Mouse (Mus musculus) retina, adult 2 months (tissue): ENCODE measurements around the gene Rhof.
"Not testable (repeated sequence)": the region's sequence is repeated elsewhere in the genome, so short reads cannot be mapped to it uniquely, and the experiment has no call there.

ENCODE experiments used
- DNase-seq: peaks from one replicate; pipeline ENCODE4 v3.0.0-alpha.2; 2012; ENCODE audit warnings: low read depth, low spot score

The Rhof gene

GRCm38 (mm10) chr5:123068115-123068514 is 64.4 kb downstream of the Rhof start, which contains the start of gene Tmem120b:
Gene Tmem120b (plus strand): TSS chr5:123068415.
- DNase-seq: no peak

DNA sequence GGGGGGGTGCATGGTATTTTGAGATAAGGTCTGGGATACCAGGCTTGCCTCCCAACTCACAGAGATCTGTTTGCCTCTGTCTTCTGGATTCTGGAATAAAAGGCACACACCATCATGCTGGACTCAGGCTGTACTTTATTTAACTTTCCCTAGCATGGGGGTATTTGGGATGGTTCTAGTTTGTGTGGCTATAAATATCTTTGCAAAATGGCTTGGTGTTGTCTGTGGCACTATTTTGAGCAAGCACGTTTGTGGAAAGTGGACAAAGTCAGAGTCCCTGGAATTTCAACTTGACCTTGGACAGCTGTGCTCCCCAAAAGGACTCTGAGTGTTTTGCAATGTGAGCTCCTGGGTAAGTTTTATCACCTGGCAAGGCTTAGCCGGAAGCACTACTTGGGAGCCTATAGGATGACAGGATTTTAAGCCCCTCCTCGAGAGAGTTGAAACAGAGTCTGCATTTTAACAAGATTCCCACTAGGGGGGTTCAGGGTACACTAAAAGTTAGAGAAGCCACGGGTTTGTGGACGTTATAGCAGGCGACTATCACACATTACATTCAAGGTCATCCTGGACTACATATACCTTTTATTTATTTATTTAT is 65.0 kb downstream of the Rhof start:
- DNase-seq: no peak

DNA sequence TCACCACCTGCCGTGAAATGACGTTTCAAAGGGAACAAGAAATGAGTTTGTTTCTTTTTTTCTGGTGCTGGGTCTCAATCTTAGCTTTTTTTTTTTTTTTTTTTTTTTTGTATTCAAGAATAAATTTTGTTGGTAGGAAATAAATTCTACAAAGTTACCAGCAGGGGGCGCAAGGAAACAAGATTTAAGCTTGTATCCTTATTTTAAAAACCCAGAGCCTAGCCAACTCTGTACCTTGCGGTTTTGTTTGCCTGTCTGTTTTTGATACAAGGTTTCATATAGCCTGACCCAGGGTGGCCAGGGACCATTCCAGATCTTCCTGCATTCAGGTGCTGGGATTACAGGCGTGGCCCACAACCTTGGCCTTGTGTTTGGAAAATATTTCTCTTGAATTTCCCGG is 68.3 kb downstream of the Rhof start:
- DNase-seq: no peak

DNA sequence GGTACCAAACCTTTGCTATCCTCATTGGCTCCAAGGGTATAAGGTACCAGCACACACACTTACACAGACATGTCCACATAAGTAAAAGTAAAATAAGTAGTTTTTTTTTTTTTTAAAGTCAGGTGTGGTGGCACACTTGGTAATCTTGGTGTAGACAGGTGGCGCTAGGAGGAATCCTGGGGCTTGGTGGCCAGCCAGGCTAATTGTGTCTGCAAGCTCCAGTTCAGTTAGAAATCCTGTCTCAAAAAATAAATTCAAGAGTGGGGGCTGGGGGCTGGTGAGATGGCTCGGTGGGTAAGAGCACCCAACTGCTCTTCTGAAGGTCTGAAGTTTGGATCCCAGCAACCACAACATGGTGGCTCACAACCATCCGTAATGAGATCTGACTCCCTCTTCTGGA is 69.4 kb downstream of the Rhof start:
- no peak for DNase-seq

DNA sequence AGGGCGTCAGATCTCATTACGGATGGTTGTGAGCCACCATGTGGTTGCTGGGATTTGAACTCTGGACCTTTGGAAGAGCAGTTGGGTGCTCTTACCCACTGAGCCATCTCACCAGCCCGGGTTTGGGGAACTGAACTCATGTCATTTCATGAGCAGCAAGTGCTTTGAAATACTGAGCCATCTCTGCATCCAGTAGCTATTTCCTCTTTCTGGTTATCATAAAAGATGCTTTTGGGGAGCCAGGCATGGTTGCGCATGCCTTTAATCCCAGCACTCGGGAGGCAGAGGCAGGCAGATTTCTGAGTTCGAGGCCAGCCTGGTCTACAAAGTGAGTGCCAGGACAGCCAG is 71.1 kb downstream of the Rhof start:
- not testable (repeated sequence) for DNase-seq

- DNase-seq: no peak
These were observed 71.6 kb downstream of the Rhof start for GRCm38 (mm10) chr5:123060706-123061401.

GRCm38 (mm10) chr5:123059757-123060520 is 72.6 kb downstream of the Rhof start:
- no peak for DNase-seq

GRCm38 (mm10) chr5:123058251-123059102 is 74.0 kb downstream of the Rhof start:
- no peak for DNase-seq

- peak; percentile 99 for DNase-seq
These were observed 74.9 kb downstream of the Rhof start for GRCm38 (mm10) chr5:123057366-123058250.
